Mouse (Mus musculus): ENCODE results near the gene Gm21663. TPM values are rescaled to one million over a fixed set of nuclear protein-coding genes. Genes with fewer than 3 reads are reported as not detected.

Gm21663 gene
- not detected in 2 replicates for polyA plus RNA-seq (2021; fragmentation: Nextera tagmentation)
- long read RNA-seq, experiment 1, partial matches to known transcripts: 0 of 1 reads
- long read RNA-seq, experiment 1, other reads (novel, unspliced or antisense): 1 of 1 reads
- long read RNA-seq, experiment 2: 0 reads

GRCm38 (mm10) chr5:25942281-25942680, at the start of gene Gm21663:
Gene Gm21663 (minus strand): TSS chr5:25942381.

GRCm38 (mm10) chr5:25988550-25988949, 46.4 kb upstream of the Gm21663 start, which contains the start of gene Gm21698:
Gene Gm21698 (minus strand): TSS chr5:25988650.

GRCm38 (mm10) chr5:25972563-25972962, 30.4 kb upstream of the Gm21663 start, which contains the start of gene Gm21680:
Gene Gm21680 (minus strand): TSS chr5:25972663.

GRCm38 (mm10) chr5:25954317-25954716, 12.1 kb upstream of the Gm21663 start, which contains the start of gene Gm21671:
Gene Gm21671 (minus strand): TSS chr5:25954417.

Other genes starting within 250 kb of the Gm21663 start
- gene Xrcc2, start 236.6 kb downstream of the Gm21663 start, polyA plus RNA-seq (2021; fragmentation: Nextera tagmentation): 4.0 and 5.2 TPM in 2 replicates
- 153 and 176 TPM in 2 replicates for gene Actr3b, start 182.4 kb downstream of the Gm21663 start, polyA plus RNA-seq (2021; fragmentation: Nextera tagmentation)
- 0.06 and 0.14 TPM in 2 replicates for gene Gm21671, start 12.0 kb upstream of the Gm21663 start, polyA plus RNA-seq (2021; fragmentation: Nextera tagmentation)
- 0.10 TPM in 1 of 2 replicates, not detected in the other for gene Gm21680, start 30.3 kb upstream of the Gm21663 start, polyA plus RNA-seq (2021; fragmentation: Nextera tagmentation)
- gene Gm21698, start 46.3 kb upstream of the Gm21663 start, polyA plus RNA-seq (2021; fragmentation: Nextera tagmentation): 0.08 and 0.09 TPM in 2 replicates
- 0.09 TPM in 2 replicates for gene Gm1979, start 62.4 kb upstream of the Gm21663 start, polyA plus RNA-seq (2021; fragmentation: Nextera tagmentation)
- not detected in 2 replicates for gene Gm5862, start 80.5 kb upstream of the Gm21663 start, polyA plus RNA-seq (2021; fragmentation: Nextera tagmentation)
- 0.08 TPM in 1 of 2 replicates, not detected in the other for gene Speer4a, start 97.2 kb upstream of the Gm21663 start, polyA plus RNA-seq (2021; fragmentation: Nextera tagmentation)
- not detected in 2 replicates for gene Gm7347, start 116.2 kb upstream of the Gm21663 start, polyA plus RNA-seq (2021; fragmentation: Nextera tagmentation)
- 0.05 TPM in 1 of 2 replicates, not detected in the other for gene Gm10471, start 146.9 kb upstream of the Gm21663 start, polyA plus RNA-seq (2021; fragmentation: Nextera tagmentation)
- not detected in 2 replicates for gene 5031410I06Rik, start 163.0 kb upstream of the Gm21663 start, polyA plus RNA-seq (2021; fragmentation: Nextera tagmentation)
- gene Gm10220, start 179.0 kb upstream of the Gm21663 start, polyA plus RNA-seq (2021; fragmentation: Nextera tagmentation): not detected in 2 replicates